In the genomic region with DNA sequence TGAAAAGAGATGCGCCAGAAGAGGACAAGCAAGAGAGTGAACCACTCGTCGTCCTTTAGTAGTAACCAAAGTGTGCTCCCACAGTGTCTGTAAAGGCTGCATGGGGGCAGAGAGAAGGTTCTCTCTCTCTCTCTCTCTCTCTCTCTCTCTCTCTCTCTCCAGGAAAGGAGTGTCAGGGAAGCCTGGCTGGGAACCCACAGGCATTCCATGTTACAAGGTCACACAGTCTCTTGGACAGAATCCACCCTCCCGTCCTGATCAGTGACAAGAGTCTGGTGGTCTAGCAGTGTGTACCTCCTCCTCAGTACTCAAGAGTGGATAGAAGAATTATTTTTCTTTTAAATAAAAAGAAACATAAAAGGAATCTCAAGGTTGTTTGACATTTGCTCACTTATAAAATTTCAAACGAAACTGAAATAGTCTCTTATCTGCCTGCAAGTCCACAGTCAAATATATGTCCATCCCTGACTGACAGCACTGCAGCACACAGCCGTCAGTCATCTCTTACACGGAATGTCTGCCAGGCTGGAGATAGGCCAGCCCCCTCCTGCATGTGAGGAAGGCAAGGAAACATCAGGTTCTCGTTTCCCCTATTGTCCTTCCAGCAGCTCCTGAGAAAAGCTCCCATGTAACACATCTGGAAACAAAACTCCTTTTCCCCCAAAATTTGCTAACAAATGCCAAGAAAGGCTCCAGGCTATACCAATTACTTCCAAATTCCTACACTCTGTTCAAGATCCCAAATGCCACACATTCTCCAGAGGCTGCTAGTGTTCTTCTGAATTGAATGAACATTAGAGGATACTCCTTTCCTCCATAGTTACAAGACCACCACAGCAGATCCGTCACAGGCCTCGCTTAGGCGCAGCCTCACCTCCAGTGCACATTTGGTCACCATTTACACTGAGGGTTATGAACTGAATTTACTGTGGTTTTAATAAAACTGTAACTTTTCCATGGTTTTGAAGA, we compare ENCODE assay signal across 13 mouse cellular contexts.
A peak's percentile ranks its signal among the peaks of the same experiment; 100 is the strongest.
DNase-seq lines count a peak whose midpoint lies in the region; ATAC-seq lines count a peak whose summit lies in the region.
"Had no signal": no experiment of that assay in that cellular context is flagged by ENCODE, and none has a peak within 500 bp of the region (broad histone marks: within the 10 kb centered on the region; RNA-seq: fewer than 3 reads in every experiment).

No protein-coding gene starts in this region.

- H3K9me3 ChIP-seq in embryonic facial prominence, embryonic 14.5 days (ENCODE audit: control insufficient read depth, low read length) = no peaks in the 10 kb centered on the region
- 0 out of 2 replicates have a peak, but pooled peaks cover 2% of the 10 kb centered on the region for H3K9me3 ChIP-seq in kidney, embryonic 15.5 days (replicated peaks)
- H3K9me3 ChIP-seq in forebrain, embryonic 14.5 days (replicated peaks; ENCODE audit: control insufficient read depth, low read length) = no peaks in the 10 kb centered on the region
- H3K9me3 ChIP-seq: limb, embryonic 12.5 days; midbrain, embryonic 13.5 days; neural tube, embryonic 15.5 days had no signal

- no peak overlapping the region for H3K4me3 ChIP-seq in embryonic facial prominence, embryonic 14.5 days (ENCODE audit: low read depth, low read length)
- no peak overlapping the region for H3K4me3 ChIP-seq in kidney, embryonic 15.5 days (replicated peaks)
- H3K4me3 ChIP-seq in forebrain, embryonic 14.5 days (ENCODE audit: low read depth, low read length) = no peak overlapping the region
- H3K4me3 ChIP-seq: limb, embryonic 12.5 days; midbrain, embryonic 13.5 days; neural tube, embryonic 15.5 days had no signal

- H3K36me3 ChIP-seq in embryonic facial prominence, embryonic 14.5 days (ENCODE audit: control insufficient read depth, insufficient read depth, low read length) = no peaks in the 10 kb centered on the region
- no peaks in the 10 kb centered on the region for H3K36me3 ChIP-seq in kidney, embryonic 15.5 days
- H3K36me3 ChIP-seq in forebrain, embryonic 14.5 days (ENCODE audit: control insufficient read depth, insufficient read depth, low read length) = no peaks in the 10 kb centered on the region
- H3K36me3 ChIP-seq: limb, embryonic 12.5 days; midbrain, embryonic 13.5 days; neural tube, embryonic 15.5 days had no signal

- DNase-seq in lung, adult 18-20 months = peak; percentile 14 to 36
- DNase-seq in lung, postnatal 25 days (ENCODE audit: low spot score) = no peak
- peak; percentile 63 for DNase-seq in embryonic facial prominence, embryonic 14.5 days (ENCODE audit: low spot score)
- peak; percentile 23 to 50 for DNase-seq in heart, postnatal 14 days
- peak; percentile 56 for DNase-seq in lung, postnatal 36 days
- DNase-seq in forebrain, embryonic 14.5 days (ENCODE audit: low spot score) = no peak
- DNase-seq: cerebellum, adult 9-10 months; gastrocnemius, postnatal 25 days; thymus, adult 2 months had no signal

- intact Hi-C loops in heart, postnatal 14 days (cut with DNase I) = no loop called here

- no peak overlapping the region for H3K9ac ChIP-seq in embryonic facial prominence, embryonic 14.5 days (ENCODE audit: low read depth, low read length)
- no peak overlapping the region for H3K9ac ChIP-seq in kidney, embryonic 15.5 days
- H3K9ac ChIP-seq in forebrain, embryonic 14.5 days (ENCODE audit: low read length) = no peak overlapping the region
- H3K9ac ChIP-seq: limb, embryonic 12.5 days; midbrain, embryonic 13.5 days; neural tube, embryonic 15.5 days had no signal

- no peak overlapping the region for H3K4me2 ChIP-seq in embryonic facial prominence, embryonic 14.5 days (ENCODE audit: low read depth, low read length)
- H3K4me2 ChIP-seq in kidney, embryonic 15.5 days = no peak overlapping the region
- no peak overlapping the region for H3K4me2 ChIP-seq in forebrain, embryonic 14.5 days (ENCODE audit: low read length)
- H3K4me2 ChIP-seq: limb, embryonic 12.5 days; midbrain, embryonic 13.5 days; neural tube, embryonic 15.5 days had no signal

- peaks cover 16% of the 10 kb centered on the region for H3K4me1 ChIP-seq in embryonic facial prominence, embryonic 14.5 days (ENCODE audit: control insufficient read depth, insufficient read depth, low read length)
- no peaks in the 10 kb centered on the region for H3K4me1 ChIP-seq in kidney, embryonic 15.5 days
- no peaks in the 10 kb centered on the region for H3K4me1 ChIP-seq in forebrain, embryonic 14.5 days (ENCODE audit: control insufficient read depth, insufficient read depth, low read length)
- H3K4me1 ChIP-seq: neural tube, embryonic 15.5 days had no signal

- ATAC-seq in embryonic facial prominence, embryonic 14.5 days (ENCODE audit: low read depth) = no peak
- no peak for ATAC-seq in kidney, embryonic 15.5 days (replicated peaks; ENCODE audit: low FRiP score)
- no peak for ATAC-seq in forebrain, embryonic 14.5 days
- ATAC-seq: midbrain, embryonic 13.5 days had no signal

- 37% methylated on average over 11 of the region's 11 CpGs for WGBS in embryonic facial prominence, embryonic 14.5 days
- 70% methylated on average over 11 of the region's 11 CpGs for WGBS in kidney, embryonic 15.5 days
- WGBS in forebrain, embryonic 14.5 days = 69% methylated on average over 11 of the region's 11 CpGs

- H3K27me3 ChIP-seq in embryonic facial prominence, embryonic 14.5 days (replicated peaks; ENCODE audit: control insufficient read depth, insufficient read depth, low read length) = no peaks in the 10 kb centered on the region
- no peaks in the 10 kb centered on the region for H3K27me3 ChIP-seq in kidney, embryonic 15.5 days
- no peaks in the 10 kb centered on the region for H3K27me3 ChIP-seq in forebrain, embryonic 14.5 days (replicated peaks; ENCODE audit: control insufficient read depth, insufficient read depth, low read length)
- H3K27me3 ChIP-seq: limb, embryonic 12.5 days; midbrain, embryonic 13.5 days; neural tube, embryonic 15.5 days had no signal

- H3K27ac ChIP-seq in embryonic facial prominence, embryonic 14.5 days (replicated peaks; ENCODE audit: low read depth, low read length) = peak overlapping the region; percentile 40; the same call in 1 of the 2 replicates
- no peak overlapping the region for H3K27ac ChIP-seq in kidney, embryonic 15.5 days
- no peak overlapping the region for H3K27ac ChIP-seq in forebrain, embryonic 14.5 days (ENCODE audit: low read depth, low read length)
- H3K27ac ChIP-seq: limb, embryonic 12.5 days; midbrain, embryonic 13.5 days; neural tube, embryonic 15.5 days had no signal

Comparison
In these comparisons a context has a peak if more than half of its experiments do, and no peak if none do; other contexts are left out.
1. DNase-seq: peak in lung, adult 18-20 months (2 of 2), embryonic facial prominence, embryonic 14.5 days (single experiment), heart, postnatal 14 days (2 of 2) and lung, postnatal 36 days (single experiment); none in lung, postnatal 25 days (single experiment) and forebrain, embryonic 14.5 days (single experiment).